Mouse (Mus musculus) gastrocnemius, postnatal 14 days (tissue): ENCODE data around the gene Cnga1. TPM values are rescaled to one million over a fixed set of nuclear protein-coding genes. Genes with fewer than 3 reads are reported as not detected.

Source experiments
- DNase-seq: peaks from one replicate; pipeline ENCODE4 v3.0.0; 2021; ENCODE audit warnings: mixed read lengths
- intact Hi-C: fragments of 180-260 bp; cut with DNase I; formaldehyde crosslinking; loops from one replicate; pipeline ENCODE4 v1.15.1; 2025; ENCODE audit warnings: low total_unique reads
- total RNA-seq, 2 experiments: library from RNA; stranded (reverse); gene quantifications; 2 replicates each; pipeline ENCODE4 v1.2.3; 2021

The Cnga1 gene
- total RNA-seq, 2 experiments from 2014 or later = not detected

GRCm38 (mm10) chr5:72559544-72560049, 84.5 kb downstream of the Cnga1 start, which contains the start of gene Nfxl1:
Nfxl1 (minus strand) TSS chr5:72559684.
- intact Hi-C loops = no loop called here
- peak; percentile 98 for DNase-seq

GRCm38 (mm10) chr5:72558716-72559526, 85.2 kb downstream of the Cnga1 start:
- peak; percentile 28 for DNase-seq

DNA sequence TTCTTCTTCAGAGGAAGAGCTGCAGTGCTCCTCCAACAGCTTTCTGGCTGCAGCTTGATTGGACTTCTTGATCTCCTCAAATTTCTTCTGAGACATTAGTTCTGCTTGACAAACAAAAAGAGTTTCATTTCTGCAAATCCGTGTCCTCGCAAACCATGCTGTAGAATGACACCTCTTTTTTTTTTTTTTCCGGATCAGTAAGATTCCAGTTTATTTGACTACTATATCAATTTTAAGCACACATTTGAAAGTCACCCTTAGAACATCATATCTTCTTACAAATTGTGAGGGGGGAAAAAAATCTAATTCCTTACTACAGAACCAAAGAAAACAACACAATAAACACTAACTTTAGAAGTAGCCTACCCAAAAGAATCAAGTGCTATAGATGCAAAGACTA, 87.8 kb downstream of the Cnga1 start:
- intact Hi-C loops = no loop called here

More at GRCm38 (mm10) chr5:72558716-72559526, 85.2 kb downstream of the Cnga1 start:
- intact Hi-C loops = no loop called here

More for the DNA sequence above, 87.8 kb downstream of the Cnga1 start:
- no peak for DNase-seq

Other genes with a start within 250 kb of the Cnga1 start
- under 1 TPM; 0.29 to 0.42 TPM for gene Corin, start 139.8 kb downstream of the Cnga1 start, total RNA-seq
- gene Nfxl1, start 84.6 kb downstream of the Cnga1 start, total RNA-seq = 1 to 10 TPM; 4.0 to 4.3 TPM
- gene Zar1, start 63.0 kb downstream of the Cnga1 start, total RNA-seq = not detected
- gene Gm5868, start 56.7 kb downstream of the Cnga1 start, total RNA-seq = not detected
- under 1 TPM in 1 of 2 experiments, not detected in 1; 0.41 TPM for gene Nipal1, start 3.5 kb upstream of the Cnga1 start, total RNA-seq
- gene Txk, start 108.5 kb upstream of the Cnga1 start, total RNA-seq = under 1 TPM in 1 of 2 experiments, not detected in 1; 0.04 TPM
- 1 to 10 TPM; 2.0 to 2.4 TPM for gene Tec, start 224.2 kb upstream of the Cnga1 start, total RNA-seq